Comparison of ENCODE assay signal across 8 mouse cellular contexts in genomic region chr1:36603361-36603760, GRCm38 (mm10). TPM values are rescaled to one million over a fixed set of nuclear protein-coding genes. Genes with fewer than 3 reads are reported as not detected.
DNase-seq lines count a peak whose midpoint lies in the region; ATAC-seq and TF ChIP-seq lines count a peak whose summit lies in the region.

No protein-coding gene starts in this region.

- H3K27ac ChIP-seq in neural tube, embryonic 13.5 days (replicated peaks): peak overlapping the region; percentile 18; the same call in 1 of the 2 replicates
- peak overlapping the region; percentile 43; the same call in 1 of the 2 replicates for H3K27ac ChIP-seq in layer of hippocampus, adult 2 months
- H3K27ac ChIP-seq in stomach, embryonic 16.5 days (ENCODE audit: low read length): peak overlapping the region; percentile 91

- no peaks in the 10 kb centered on the region for H3K9me3 ChIP-seq in neural tube, embryonic 13.5 days
- H3K9me3 ChIP-seq in stomach, embryonic 16.5 days (replicated peaks; ENCODE audit: control insufficient read depth, low read length): no peaks in the 10 kb centered on the region

- no peak for TF ChIP-seq CTCF in layer of hippocampus, adult 2 months (conservative IDR thresholded peaks at IDR 0.05)

- H3K36me3 ChIP-seq in neural tube, embryonic 13.5 days: no peaks in the 10 kb centered on the region
- H3K36me3 ChIP-seq in stomach, embryonic 16.5 days (ENCODE audit: control insufficient read depth, insufficient read depth, low read length): no peaks in the 10 kb centered on the region

- DNase-seq in neural tube, embryonic 10.5 days (ENCODE audit: extremely low spot score, low spot score): no peak
- DNase-seq in gastrocnemius, postnatal 14 days: peak; percentile 68
- DNase-seq in layer of hippocampus, adult 2 months (ENCODE audit: low spot score in 2 of 2): peak; percentile 30 to 57
- peak; percentile 88 for DNase-seq in lung, postnatal 10 days
- DNase-seq in cerebellum, adult 11 months: no peak
- no peak for DNase-seq in adrenal gland, postnatal 14 days

- WGBS in neural tube, embryonic 13.5 days: 57% methylated on average over 9 of the region's 9 CpGs
- whole genome bisulfite sequencing in stomach, embryonic 16.5 days: 36% methylated on average over 9 of the region's 9 CpGs

- no peak overlapping the region for H3K4me2 ChIP-seq in neural tube, embryonic 13.5 days
- no peak overlapping the region for H3K4me2 ChIP-seq in stomach, embryonic 16.5 days (ENCODE audit: low read depth, low read length)

- no peak overlapping the region for H3K9ac ChIP-seq in neural tube, embryonic 13.5 days
- peak overlapping the region; percentile 33; the same call in 1 of the 2 replicates for H3K9ac ChIP-seq in stomach, embryonic 16.5 days (ENCODE audit: low read length)

- intact Hi-C loops in gastrocnemius, postnatal 14 days (cut with DNase I; ENCODE audit: low total_unique reads): no loop called here

- H3K4me1 ChIP-seq in neural tube, embryonic 13.5 days (replicated peaks): peaks cover 9% of the 10 kb centered on the region
- peaks cover 31% of the 10 kb centered on the region for H3K4me1 ChIP-seq in stomach, embryonic 16.5 days (ENCODE audit: control insufficient read depth, insufficient read depth, low read length)

- peak; percentile 32; the same call in 1 of the 2 replicates for ATAC-seq in neural tube, embryonic 13.5 days (ENCODE audit: low read depth)
- peak; percentile 77 for ATAC-seq in stomach, embryonic 16.5 days (ENCODE audit: insufficient read depth, low FRiP score)

- H3K4me3 ChIP-seq in neural tube, embryonic 13.5 days: no peak overlapping the region
- H3K4me3 ChIP-seq in layer of hippocampus, adult 2 months: no peak overlapping the region
- H3K4me3 ChIP-seq in stomach, embryonic 16.5 days (replicated peaks; ENCODE audit: low read length): no peak overlapping the region

- no peaks in the 10 kb centered on the region for H3K27me3 ChIP-seq in neural tube, embryonic 13.5 days
- no peaks in the 10 kb centered on the region for H3K27me3 ChIP-seq in stomach, embryonic 16.5 days (ENCODE audit: control insufficient read depth, insufficient read depth, low read length)

RNA-seq across cellular contexts. Expression of gene Sema4c, which starts 45.2 kb away (rescaled TPM):
- polyA plus RNA-seq in neural tube, embryonic 13.5 days (2015; fragmentation: Nextera tagmentation; extraction: Ambion mirVana): 23.4 and 25.2 TPM in 2 replicates
- total RNA-seq in gastrocnemius, postnatal 14 days (2021): 10 to 100 TPM; 12.1 to 13.1 TPM
- 10 to 100 TPM; 13.4 to 13.6 TPM for total RNA-seq in layer of hippocampus, adult 2 months (2021)
- polyA plus RNA-seq in stomach, embryonic 16.5 days (2015; fragmentation: Nextera tagmentation; extraction: Ambion mirVana): 10.0 and 10.6 TPM in 2 replicates
- 20.7 and 27.9 TPM in 2 replicates for total RNA-seq in adrenal gland, postnatal 14 days (2021)

RNA-seq across cellular contexts. Expression of gene Ankrd39, which starts 56.1 kb away (rescaled TPM):
- polyA plus RNA-seq in neural tube, embryonic 13.5 days (2015; fragmentation: Nextera tagmentation; extraction: Ambion mirVana): 23.8 and 26.2 TPM in 2 replicates
- 1 to 10 TPM; 5.7 to 9.6 TPM for total RNA-seq in gastrocnemius, postnatal 14 days (2021)
- total RNA-seq in layer of hippocampus, adult 2 months (2021): 10 to 100 TPM; 13.4 to 13.7 TPM
- 26.7 and 30.5 TPM in 2 replicates for polyA plus RNA-seq in stomach, embryonic 16.5 days (2015; fragmentation: Nextera tagmentation; extraction: Ambion mirVana)
- total RNA-seq in adrenal gland, postnatal 14 days (2021): 11.7 and 15.3 TPM in 2 replicates

Comparison
In these comparisons a context has a peak if more than half of its experiments do, and no peak if none do; other contexts are left out.
1. H3K27ac ChIP-seq: peak in every context shown above with its lines; median percentile 91 in stomach, embryonic 16.5 days; 43 in layer of hippocampus, adult 2 months; 18 in neural tube, embryonic 13.5 days.
2. DNase-seq: peak in gastrocnemius, postnatal 14 days (single experiment), layer of hippocampus, adult 2 months (2 of 2) and lung, postnatal 10 days (single experiment); none in neural tube, embryonic 10.5 days (single experiment), cerebellum, adult 11 months (single experiment) and adrenal gland, postnatal 14 days (single experiment).